Mouse (Mus musculus) hindbrain, embryonic 16.5 days (tissue): ENCODE data around the gene Igfbp5. TPM values are rescaled to one million over a fixed set of nuclear protein-coding genes. Genes with fewer than 3 reads are reported as not detected.

ENCODE experiments used
- ATAC-seq: fragments of 200-750 bp; cut with Nextera tagmentation; 2 replicates; pipeline ENCODE4 v1.8.0; 2017; ENCODE audit warnings: moderate TSS enrichment, moderate library complexity
- H3K27ac ChIP-seq: fragments of 300-500 bp; sonication (generic); 2 replicates; pipeline ENCODE4 v1.5.1; 2014; ENCODE audit warnings: low read depth, mild to moderate bottlenecking, control low read depth, low read length, moderate library complexity
- H3K27me3 ChIP-seq: fragments of 300-500 bp; sonication (generic); replicated peaks from 2 replicates; pipeline ENCODE4 v1.6.1; 2014; ENCODE audit warnings: low read length; ENCODE audit not compliant: control insufficient read depth, insufficient read depth
- H3K36me3 ChIP-seq: fragments of 300-500 bp; sonication (generic); 2 replicates; pipeline ENCODE4 v1.6.1; 2014; ENCODE audit warnings: mild to moderate bottlenecking, low read length, moderate library complexity, mixed read lengths; ENCODE audit not compliant: control insufficient read depth, insufficient read depth
- H3K4me1 ChIP-seq: fragments of 300-500 bp; sonication (generic); 2 replicates; pipeline ENCODE4 v1.6.1; 2014; ENCODE audit warnings: low read depth, low read length; ENCODE audit not compliant: control insufficient read depth, insufficient read depth
- H3K4me2 ChIP-seq: fragments of 300-500 bp; sonication (generic); 2 replicates; pipeline ENCODE4 v1.6.1; 2014; ENCODE audit warnings: mild to moderate bottlenecking, low read length, control low read depth, moderate library complexity
- H3K4me3 ChIP-seq: fragments of 300-500 bp; sonication (generic); 2 replicates; pipeline ENCODE4 v1.5.1; 2014; ENCODE audit warnings: mild to moderate bottlenecking, low read length, control low read depth, moderate library complexity
- H3K9ac ChIP-seq: fragments of 300-500 bp; sonication (generic); 2 replicates; pipeline ENCODE4 v1.6.1; 2014; ENCODE audit warnings: low read depth, mild to moderate bottlenecking, control low read depth, low read length, moderate library complexity
- H3K9me3 ChIP-seq: fragments of 300-500 bp; sonication (generic); 2 replicates; pipeline ENCODE4 v1.6.1; 2014; ENCODE audit warnings: mild to moderate bottlenecking, low read length, moderate library complexity; ENCODE audit not compliant: control insufficient read depth
- WGBS: fragments of 180-500 bp; shearing (Covaris S2); extraction: QIAGEN DNeasy Blood & Tissue Kit; methylation state at CpG from one replicate; pipeline ENCODE4 v1.1.7; 2014; 5-methylcytosine and 5-hydroxymethylcytosine counted together
- polyA plus RNA-seq: library from polyadenylated mRNA; unstranded; fragments of >200 nt; fragmentation: Nextera tagmentation; extraction: Ambion mirVana; gene quantifications from 2 replicates; pipeline ENCODE4 v1.2.1, GENCODE M21; 2015

Gene Igfbp5
- polyA plus RNA-seq, 1 experiment from 2014 or later = 51.9 TPM

- peak; percentile 34 for ATAC-seq
- 42% methylated on average over 5 of the region's 5 CpGs for WGBS
- peaks cover 11% of the 10 kb centered on the region for H3K4me1 ChIP-seq
- H3K4me3 ChIP-seq = no peak overlapping the region
- no peaks in the 10 kb centered on the region for H3K36me3 ChIP-seq
- H3K9ac ChIP-seq = no peak overlapping the region
- H3K4me2 ChIP-seq = no peak overlapping the region
- no peak overlapping the region for H3K27ac ChIP-seq
- no peaks in the 10 kb centered on the region for H3K27me3 ChIP-seq
- H3K9me3 ChIP-seq = peaks cover 3% of the 10 kb centered on the region
Measured at GRCm38 (mm10) chr1:72813089-72813638, 61.5 kb downstream of the Igfbp5 start.

- no peak for ATAC-seq
- Histone ChIP-seq H3K27me3 (no peaks in the 10 kb centered on the region), H3K9ac (no peak overlapping the region), H3K4me2 (no peak overlapping the region), H3K36me3 (no peaks in the 10 kb centered on the region), H3K27ac (no peak overlapping the region), H3K4me3 (no peak overlapping the region), H3K4me1 (peaks cover 11% of the 10 kb centered on the region), H3K9me3 (peaks cover 3% of the 10 kb centered on the region)
- 99% methylated on average over 3 of the region's 3 CpGs for WGBS
Measured at GRCm38 (mm10) chr1:72811061-72811460, 63.6 kb downstream of the Igfbp5 start.

- 84% methylated on average over 7 of the region's 7 CpGs for WGBS
- H3K27ac ChIP-seq = no peak overlapping the region
- peaks cover 10% of the 10 kb centered on the region for H3K4me1 ChIP-seq
- H3K4me3 ChIP-seq = no peak overlapping the region
- no peaks in the 10 kb centered on the region for H3K36me3 ChIP-seq
- H3K9ac ChIP-seq = no peak overlapping the region
- no peaks in the 10 kb centered on the region for H3K27me3 ChIP-seq
- no peak for ATAC-seq
- no peak overlapping the region for H3K4me2 ChIP-seq
- peaks cover 3% of the 10 kb centered on the region for H3K9me3 ChIP-seq
Measured at GRCm38 (mm10) chr1:72809951-72810675, 64.6 kb downstream of the Igfbp5 start.

- ATAC-seq = no peak
- H3K4me2 ChIP-seq = no peak overlapping the region
- H3K4me1 ChIP-seq = peaks cover 9% of the 10 kb centered on the region; the same call in 1 of the 2 replicates
- H3K9me3 ChIP-seq = peaks cover 3% of the 10 kb centered on the region
- WGBS = 95% methylated on average over 7 of the region's 7 CpGs
- no peak overlapping the region for H3K27ac ChIP-seq
- no peak overlapping the region for H3K4me3 ChIP-seq
- H3K27me3 ChIP-seq = no peaks in the 10 kb centered on the region
- no peaks in the 10 kb centered on the region for H3K36me3 ChIP-seq
- no peak overlapping the region for H3K9ac ChIP-seq
Measured at GRCm38 (mm10) chr1:72809304-72809703, 65.4 kb downstream of the Igfbp5 start.

Other genes with a start within 250 kb of the Igfbp5 start
- not detected in 2 replicates for gene Ankar, start 174.3 kb downstream of the Igfbp5 start, polyA plus RNA-seq
- gene Rpl37a, start 163.6 kb downstream of the Igfbp5 start, polyA plus RNA-seq = 753 and 794 TPM in 2 replicates
- gene Igfbp2, start 50.4 kb downstream of the Igfbp5 start, polyA plus RNA-seq = 465 and 469 TPM in 2 replicates
- gene Tnp1, start 141.0 kb upstream of the Igfbp5 start, polyA plus RNA-seq = not detected in 2 replicates